Mouse (Mus musculus) embryonic facial prominence, embryonic 10.5 days (tissue): ENCODE measurements around the gene Dynlt1a. TPM values are rescaled to one million over a fixed set of nuclear protein-coding genes. Genes with fewer than 3 reads are reported as not detected.
"Not testable (repeated sequence)": the region's sequence is repeated elsewhere in the genome, so short reads cannot be mapped to it uniquely, and the experiment has no call there.

Source experiments
- DNase-seq: peaks from one replicate; pipeline ENCODE4 v3.0.0-alpha.2; 2017; ENCODE audit warnings: low spot score
- H3K27ac ChIP-seq: fragments of 300-500 bp; sonication (generic); replicated peaks from 2 replicates; pipeline ENCODE4 v1.5.1; 2016; ENCODE audit warnings: mild to moderate bottlenecking
- H3K27me3 ChIP-seq: fragments of 300-500 bp; sonication (generic); replicated peaks from 2 replicates; pipeline ENCODE4 v1.6.1; 2016; ENCODE audit warnings: low read depth, mild to moderate bottlenecking; ENCODE audit not compliant: poor library complexity, severe bottlenecking
- H3K36me3 ChIP-seq: fragments of 300-500 bp; sonication (generic); replicated peaks from 2 replicates; pipeline ENCODE4 v1.6.1; 2016; ENCODE audit warnings: mild to moderate bottlenecking, moderate library complexity
- H3K4me1 ChIP-seq: fragments of 300-500 bp; sonication (generic); 2 replicates; pipeline ENCODE4 v1.6.1; 2016
- H3K4me3 ChIP-seq: fragments of 300-500 bp; sonication (generic); 2 replicates; pipeline ENCODE4 v1.5.1; 2016; ENCODE audit warnings: mild to moderate bottlenecking, moderate library complexity
- H3K9me3 ChIP-seq: fragments of 300-500 bp; sonication (generic); 2 replicates; pipeline ENCODE4 v1.6.1; 2016; ENCODE audit warnings: mild to moderate bottlenecking
- WGBS: fragments of 180-500 bp; shearing (Covaris S2); methylation state at CpG from one replicate; pipeline ENCODE4 v1.1.7; 2016; 5-methylcytosine and 5-hydroxymethylcytosine counted together
- polyA plus RNA-seq: library from polyadenylated mRNA; unstranded; fragments of >200 nt; fragmentation: Nextera tagmentation; extraction: Ambion mirVana; gene quantifications from 2 replicates; pipeline ENCODE4 v1.2.1, GENCODE M21; 2016

Gene Dynlt1a
- polyA plus RNA-seq, 1 experiment from 2014 or later, result 23.0 TPM

GRCm38 (mm10) chr17:6279205-6279604, 38.1 kb downstream of the Dynlt1a start:
- H3K4me1 ChIP-seq, H3K36me3 ChIP-seq, H3K27me3 ChIP-seq, DNase-seq, H3K27ac ChIP-seq, H3K9me3 ChIP-seq, H3K4me3 ChIP-seq: not testable (repeated sequence)
- 66% methylated on average over 8 of the region's 8 CpGs for WGBS

- not testable (repeated sequence) for H3K4me3 ChIP-seq, H3K4me1 ChIP-seq, DNase-seq, H3K36me3 ChIP-seq, H3K27me3 ChIP-seq, H3K27ac ChIP-seq, H3K9me3 ChIP-seq
- 98% methylated on average over 6 of the region's 6 CpGs for WGBS
Measured at GRCm38 (mm10) chr17:6274693-6275092, 42.6 kb downstream of the Dynlt1a start.

GRCm38 (mm10) chr17:6271970-6272369, 45.3 kb downstream of the Dynlt1a start:
- H3K9me3 ChIP-seq, H3K36me3 ChIP-seq, H3K27ac ChIP-seq, H3K27me3 ChIP-seq, H3K4me3 ChIP-seq, DNase-seq, H3K4me1 ChIP-seq: not testable (repeated sequence)
- WGBS, result 83% methylated on average over 6 of the region's 6 CpGs

- H3K27ac ChIP-seq, result peak overlapping the region; percentile 75
- H3K9me3 ChIP-seq, H3K36me3 ChIP-seq, H3K27me3 ChIP-seq, H3K4me1 ChIP-seq: not testable (repeated sequence)
- under 1% methylated on average over 25 of the region's 25 CpGs for WGBS
- peak overlapping the region; percentile 59 for H3K4me3 ChIP-seq
- peak; percentile 43 for DNase-seq
Measured at GRCm38 (mm10) chr17:6270840-6271239, 46.5 kb downstream of the Dynlt1a start.

GRCm38 (mm10) chr17:6269876-6270831, 47.1 kb downstream of the Dynlt1a start:
- not testable (repeated sequence) for H3K9me3 ChIP-seq, H3K27me3 ChIP-seq, H3K4me1 ChIP-seq, H3K36me3 ChIP-seq
- 2% methylated on average over 78 of the region's 84 CpGs for WGBS
- Histone ChIP-seq H3K27ac (peak overlapping the region; percentile 75), H3K4me3 (peak overlapping the region; percentile 59)
- DNase-seq, result peak; percentile 47

GRCm38 (mm10) chr17:6257070-6257456, 60.2 kb downstream of the Dynlt1a start:
- H3K4me1 ChIP-seq, H3K36me3 ChIP-seq, H3K27me3 ChIP-seq, H3K27ac ChIP-seq, H3K9me3 ChIP-seq, DNase-seq: not testable (repeated sequence)
- peak overlapping the region; percentile 45 for H3K4me3 ChIP-seq
- 2% methylated on average over 20 of the region's 20 CpGs for WGBS

- 0% methylated on average over 24 of the region's 51 CpGs for WGBS
- H3K4me3 ChIP-seq, result peak within 1 kb of the TSS; percentile 45
- H3K27ac ChIP-seq, H3K9me3 ChIP-seq, H3K4me1 ChIP-seq, H3K36me3 ChIP-seq, DNase-seq, H3K27me3 ChIP-seq: not testable (repeated sequence)
Measured at GRCm38 (mm10) chr17:6256400-6257069, 60.8 kb downstream of the Dynlt1a start, which contains the start of gene Tmem181a. Tmem181a (plus strand) TSS chr17:6256860.

Other genes with a start within 250 kb of the Dynlt1a start
- 7.3 and 8.1 TPM in 2 replicates for gene Serac1, start 237.8 kb downstream of the Dynlt1a start, polyA plus RNA-seq
- 165 and 169 TPM in 2 replicates for gene Gtf2h5, start 237.7 kb downstream of the Dynlt1a start, polyA plus RNA-seq
- gene Tulp4, start 211.1 kb downstream of the Dynlt1a start, polyA plus RNA-seq, result 132 and 140 TPM in 2 replicates
- gene Tmem181a, start 60.6 kb downstream of the Dynlt1a start, polyA plus RNA-seq, result 23.0 and 23.9 TPM in 2 replicates
- 495 TPM in 2 replicates for gene Dynlt1b, start 112.6 kb upstream of the Dynlt1a start, polyA plus RNA-seq